Mouse (Mus musculus): ENCODE results near the gene Elovl3. TPM values are rescaled to one million over a fixed set of nuclear protein-coding genes. Genes with fewer than 3 reads are reported as not detected.
"Not testable (repeated sequence)": the region's sequence is repeated elsewhere in the genome, so short reads cannot be mapped to it uniquely, and the experiment has no call there.

Elovl3 gene
- total RNA-seq (2021): not detected
- long read RNA-seq, experiment 1: 0 reads
- long read RNA-seq, experiment 2: 0 reads

DNA sequence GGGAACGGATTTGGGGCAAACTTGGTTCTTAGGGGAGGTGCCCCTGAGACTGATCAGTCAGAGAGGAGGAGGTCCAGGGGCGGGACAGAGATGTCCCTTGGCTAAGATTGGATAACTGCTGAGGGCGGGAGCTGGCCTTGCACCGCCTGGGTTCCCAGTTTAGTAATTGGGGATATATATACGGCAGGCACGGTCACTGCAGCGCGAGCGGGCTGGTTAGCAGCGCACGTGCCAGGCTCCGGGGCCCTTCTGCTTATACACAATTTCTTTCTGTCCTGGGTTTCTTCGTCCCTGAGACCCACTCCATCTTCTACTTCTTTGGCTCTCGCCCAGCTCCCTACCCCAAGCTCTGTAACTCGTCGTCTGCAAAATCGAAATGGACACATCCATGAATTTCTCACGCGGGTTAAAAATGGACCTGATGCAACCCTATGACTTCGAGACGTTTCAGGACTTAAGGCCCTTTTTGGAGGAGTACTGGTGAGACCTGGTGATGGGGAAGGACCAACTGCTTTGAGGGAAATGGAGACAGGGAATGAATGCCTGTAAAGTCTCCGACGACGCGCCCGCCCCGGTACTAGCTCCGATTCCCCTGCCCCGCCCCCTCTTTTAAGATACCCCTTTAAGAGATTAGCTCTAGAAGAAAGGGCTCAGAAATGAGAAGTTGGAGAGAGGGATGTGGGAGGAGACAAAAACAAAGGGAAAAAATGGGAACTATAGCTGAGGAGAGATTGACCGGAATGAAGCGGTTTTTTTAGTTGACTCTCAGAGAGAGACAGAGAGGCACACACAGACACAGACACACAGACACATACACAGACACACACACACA is at the start of gene Elovl3:
Elovl3 (plus strand) TSS at position 204 of the 832 bp plus-strand sequence.
- DNase-seq (ENCODE audit: low spot score in 2 of 2): no peak

DNA sequence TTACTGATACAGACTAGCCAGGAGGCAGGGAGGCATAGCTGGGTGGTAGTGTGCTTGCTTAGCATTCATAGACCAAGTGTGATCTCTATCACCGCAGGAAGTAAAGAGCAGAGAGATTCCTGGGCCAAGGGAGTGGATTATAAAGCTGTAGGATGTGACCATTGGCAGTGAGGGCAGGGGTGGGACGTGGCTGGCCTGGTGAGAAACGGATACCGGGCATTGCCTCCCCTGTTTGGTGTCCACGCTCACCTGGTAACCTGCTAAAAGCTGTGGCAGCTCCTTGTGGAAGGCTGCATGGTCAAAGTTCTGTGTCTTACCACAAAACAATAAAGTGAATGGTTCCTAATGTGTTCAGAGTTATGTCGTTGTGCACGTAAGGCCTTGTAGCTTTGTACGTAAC is 46.5 kb upstream of the Elovl3 start:
- no peak for DNase-seq (ENCODE audit: low spot score in 2 of 2)

DNA sequence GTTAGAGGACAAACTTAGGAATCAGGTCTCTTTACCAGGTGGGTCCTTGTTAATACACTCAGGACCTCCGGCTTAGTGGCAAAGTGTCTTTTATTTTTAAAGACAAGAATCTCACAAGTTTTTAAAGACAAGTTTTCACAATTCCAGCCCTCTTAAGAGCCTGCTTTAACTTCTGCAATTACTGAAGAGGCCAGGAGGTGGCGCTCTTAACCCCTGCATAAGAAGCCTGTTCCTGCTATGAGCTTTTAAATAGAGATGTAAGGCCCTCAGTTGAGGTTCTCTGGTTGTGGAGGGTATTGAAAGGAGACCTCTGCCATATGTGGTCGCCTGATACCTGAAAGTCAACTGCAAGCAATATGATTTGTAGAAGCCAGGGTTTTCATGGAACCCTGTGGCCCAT is 45.4 kb upstream of the Elovl3 start:
- DNase-seq (ENCODE audit: low spot score in 2 of 2): peak; percentile 64 to 67

DNA sequence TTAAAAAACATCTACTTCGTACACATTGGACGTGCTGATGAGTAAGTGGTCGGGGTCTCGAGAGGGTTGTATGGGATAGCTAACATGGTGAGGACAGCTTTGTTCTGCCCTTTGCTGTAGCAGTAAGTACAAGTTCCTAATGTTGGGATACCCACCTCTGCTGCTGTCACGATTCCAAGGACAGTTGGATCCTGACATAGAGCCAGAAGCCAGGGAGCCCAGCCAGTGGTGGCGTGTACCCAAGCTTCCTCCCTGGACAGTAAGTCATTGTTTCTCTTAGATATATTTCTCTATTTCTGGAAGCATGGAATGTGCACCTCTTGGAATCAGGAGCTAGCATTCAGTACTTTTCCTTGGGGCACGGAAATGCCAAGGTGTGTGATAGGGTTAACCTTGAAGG is 43.8 kb upstream of the Elovl3 start:
- no peak for DNase-seq (ENCODE audit: low spot score in 2 of 2)

DNA sequence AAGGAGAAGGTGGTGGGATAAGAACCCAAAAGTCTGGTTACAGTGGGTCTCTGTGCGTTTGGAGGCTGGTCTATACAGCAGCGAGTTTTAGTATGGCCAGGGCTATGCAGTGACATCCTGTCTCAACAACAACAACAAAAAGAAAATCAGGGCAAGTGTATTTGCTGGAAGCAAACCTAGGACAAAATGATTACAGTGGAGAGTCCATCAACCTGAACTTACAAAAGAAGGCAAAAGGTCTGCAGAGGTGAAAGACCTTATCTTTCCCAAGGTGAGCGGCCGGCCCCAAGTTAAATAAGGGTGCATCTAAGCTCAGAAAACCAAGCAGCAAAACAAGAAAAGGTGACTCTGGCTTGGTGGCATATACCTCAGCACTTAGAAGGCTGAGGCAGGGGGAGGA is 40.1 kb upstream of the Elovl3 start:
- no peak for DNase-seq (ENCODE audit: low spot score in 2 of 2)

DNA sequence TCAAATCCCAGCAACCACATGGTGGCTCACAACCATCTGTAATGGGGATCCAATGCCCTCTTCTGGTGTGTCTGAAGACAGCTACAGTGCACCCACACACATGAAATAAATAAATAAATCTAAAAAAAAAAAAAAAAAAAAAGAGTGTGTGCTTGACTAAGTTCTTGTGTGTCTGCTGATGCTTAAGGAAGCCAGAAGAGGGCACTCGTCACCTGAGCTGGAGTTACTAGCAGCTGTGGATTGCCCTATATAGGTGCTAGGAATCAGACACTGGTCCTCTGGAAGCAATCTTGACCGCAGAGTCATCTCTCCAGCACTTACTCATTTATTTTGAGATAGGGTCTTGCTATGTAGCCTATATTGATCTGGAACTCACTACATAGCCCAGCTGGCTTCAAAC is 37.6 kb upstream of the Elovl3 start:
- no peak for DNase-seq (ENCODE audit: low spot score in 2 of 2)

DNA sequence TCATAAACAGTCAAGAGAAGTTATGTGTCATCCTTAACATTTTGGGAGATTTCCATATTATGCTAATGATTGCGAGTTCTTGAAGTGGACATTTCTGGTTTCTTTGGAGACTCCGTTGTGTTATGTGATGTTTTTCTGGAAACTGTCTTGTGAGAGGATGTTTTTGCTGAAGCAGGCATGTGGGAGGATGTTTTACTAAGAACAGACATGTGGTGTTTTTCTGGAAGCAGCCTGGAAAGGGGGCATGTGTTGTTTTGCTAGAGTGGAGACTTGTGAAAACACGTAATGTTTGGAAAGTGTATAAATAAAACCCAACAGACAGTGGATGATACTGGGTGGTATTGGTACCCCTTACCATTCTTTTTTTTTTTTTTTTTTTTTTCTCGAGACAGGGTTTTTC is 36.4 kb upstream of the Elovl3 start:
- DNase-seq (ENCODE audit: low spot score in 2 of 2): peak in 1 of 2 experiments; percentile 42

DNA sequence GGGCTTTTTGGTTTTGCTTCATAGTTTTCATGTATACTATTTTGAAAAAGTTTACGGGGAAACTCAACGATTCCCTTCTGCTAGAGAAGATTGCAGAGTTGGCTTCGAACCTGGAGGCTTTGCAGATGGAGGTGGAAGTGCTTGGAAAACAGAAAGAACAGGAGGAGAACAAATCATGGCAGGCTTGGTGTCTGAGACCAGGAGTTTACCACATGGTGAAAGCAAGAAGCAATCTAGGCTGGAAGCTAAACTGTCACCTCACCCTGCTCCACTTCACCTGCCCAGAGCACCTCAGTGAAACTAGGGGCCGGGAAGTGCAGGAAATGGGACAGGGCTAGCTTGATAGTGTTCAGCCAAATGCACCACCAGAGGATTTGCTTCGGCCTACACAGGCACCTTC is 35.3 kb upstream of the Elovl3 start:
- DNase-seq (ENCODE audit: low spot score in 2 of 2): no peak

DNA sequence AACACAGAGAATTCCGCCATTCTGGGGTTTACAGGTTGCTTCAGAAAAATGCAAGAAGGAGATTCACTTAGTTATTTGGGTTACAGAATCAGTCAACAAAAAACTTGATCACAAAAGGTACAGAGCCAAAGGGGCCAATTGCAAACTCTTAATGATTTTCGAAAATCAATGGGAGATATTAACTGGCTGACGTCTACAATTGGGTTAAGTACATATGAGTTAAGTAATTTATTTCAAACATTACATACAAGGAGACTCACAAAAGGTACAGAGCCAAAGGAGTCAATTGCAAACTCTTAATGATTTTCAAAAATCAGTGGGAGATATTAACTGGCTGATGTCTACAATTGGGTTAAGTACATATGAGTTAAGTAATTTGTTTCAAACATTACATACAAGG is 32.1 kb upstream of the Elovl3 start:
- DNase-seq (ENCODE audit: low spot score in 2 of 2): no peak

DNA sequence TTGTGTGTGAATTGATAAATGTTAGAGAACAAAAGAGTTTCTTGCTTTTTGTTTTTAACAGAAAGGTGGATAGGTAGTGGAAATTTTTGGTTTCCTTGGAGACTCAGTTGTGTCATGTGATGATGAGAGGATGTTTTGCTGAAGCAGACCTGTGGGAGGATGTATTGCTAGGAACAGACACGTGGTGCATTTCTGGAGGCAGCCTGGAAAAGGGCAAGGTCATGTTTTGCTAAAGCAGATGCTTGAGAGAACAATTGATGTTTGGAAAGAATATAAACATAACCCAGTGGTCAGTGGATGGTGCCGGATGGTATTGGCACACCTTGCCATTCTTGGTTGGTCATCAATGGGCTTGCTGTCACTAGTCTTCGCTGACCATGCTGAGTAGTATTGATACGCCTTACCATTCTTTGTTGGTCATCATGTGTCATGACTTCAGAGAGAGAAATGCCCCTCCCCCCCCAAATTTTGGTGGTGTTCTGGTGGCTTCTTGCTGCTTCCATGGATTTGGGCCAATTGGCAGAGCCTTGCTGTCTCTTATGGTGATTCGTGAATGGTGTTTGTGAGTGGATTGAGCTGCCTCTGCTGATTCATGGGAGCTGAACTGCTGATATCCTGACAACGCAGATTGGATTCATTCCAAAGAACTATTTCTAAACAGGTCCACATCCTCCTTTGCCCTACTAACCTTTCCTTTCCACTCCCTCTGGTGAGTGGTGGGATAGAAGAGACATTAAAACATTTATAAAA is 28.1 kb upstream of the Elovl3 start:
- no peak for DNase-seq (ENCODE audit: low spot score in 2 of 2)

DNA sequence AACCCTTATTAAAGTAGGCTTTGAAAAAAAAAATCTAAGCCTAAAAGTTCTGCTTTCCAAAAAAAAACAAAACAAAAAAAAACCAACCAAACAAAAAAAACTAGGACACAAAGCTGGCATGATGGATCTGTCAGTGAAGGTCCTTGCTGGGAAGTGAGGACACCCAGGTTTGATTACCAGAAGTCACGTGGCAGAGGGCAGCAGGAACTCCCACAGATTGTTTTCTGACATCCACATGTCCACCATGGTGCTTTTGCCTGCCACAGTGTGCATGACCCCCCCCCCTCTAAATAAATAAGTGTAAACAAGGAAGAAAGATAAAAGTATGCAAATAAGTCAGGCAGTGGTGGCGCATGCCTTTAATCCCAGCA is 27.5 kb upstream of the Elovl3 start:
- no peak for DNase-seq (ENCODE audit: low spot score in 2 of 2)

DNA sequence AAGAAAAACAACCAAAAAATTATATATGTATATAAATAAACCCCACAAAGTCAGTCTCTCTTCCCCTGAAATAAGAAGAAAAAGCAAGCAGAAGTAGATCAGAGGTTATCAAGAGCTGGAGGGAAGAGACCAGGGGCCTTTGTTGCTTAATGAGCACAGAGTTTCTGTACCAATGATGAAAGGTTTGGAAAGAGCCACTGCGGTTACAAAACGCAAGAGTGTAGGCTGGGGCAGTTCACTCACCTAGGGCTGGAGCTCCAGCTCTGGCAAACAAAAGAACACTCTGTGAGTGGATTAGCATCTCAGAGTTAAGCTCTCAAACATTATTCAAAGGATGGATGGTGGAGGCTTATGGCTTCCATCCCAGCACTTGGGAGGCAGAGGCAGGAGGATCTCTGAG is 21.5 kb upstream of the Elovl3 start:
- DNase-seq (ENCODE audit: low spot score in 2 of 2): no peak

DNA sequence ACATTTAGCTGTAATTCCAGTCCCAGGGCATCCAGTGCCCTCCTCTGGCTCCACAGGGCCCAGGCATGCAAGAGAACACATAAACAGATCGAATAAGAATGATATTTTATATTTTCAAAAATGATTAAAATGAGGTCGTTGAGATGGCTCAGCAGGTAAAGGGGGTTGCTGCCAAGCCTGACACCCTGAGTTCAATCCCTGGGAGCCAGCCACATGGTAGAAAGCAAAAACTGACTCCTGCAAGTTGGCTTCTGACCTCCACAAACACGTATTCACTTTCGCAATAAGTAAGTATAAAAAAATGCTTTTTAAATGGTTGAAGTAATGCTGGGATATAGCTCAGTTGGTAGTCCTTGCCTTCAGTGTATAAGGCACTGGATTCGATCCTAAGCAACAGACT is 20.9 kb upstream of the Elovl3 start:
- no peak for DNase-seq (ENCODE audit: low spot score in 2 of 2)

DNA sequence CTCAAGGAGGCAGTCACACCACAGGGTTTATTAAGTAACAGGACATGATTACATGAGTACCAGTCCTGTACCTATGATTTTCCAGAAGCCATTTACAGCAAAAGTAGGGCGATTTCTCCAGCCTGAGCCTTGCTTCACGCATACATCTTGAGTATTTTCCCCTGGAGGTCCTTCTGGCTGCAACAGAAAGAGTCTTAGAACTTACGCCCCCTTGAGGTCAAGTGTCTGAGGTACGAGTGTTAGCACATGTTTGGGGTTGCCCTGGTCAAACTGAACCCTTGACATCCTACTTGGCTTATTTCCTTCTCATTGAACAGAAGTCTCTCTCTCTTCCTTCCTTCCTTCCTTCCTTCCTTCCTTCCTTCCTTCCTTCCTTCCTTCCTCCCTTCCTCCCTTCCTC is 17.1 kb upstream of the Elovl3 start:
- DNase-seq (ENCODE audit: low spot score in 2 of 2): no peak

DNA sequence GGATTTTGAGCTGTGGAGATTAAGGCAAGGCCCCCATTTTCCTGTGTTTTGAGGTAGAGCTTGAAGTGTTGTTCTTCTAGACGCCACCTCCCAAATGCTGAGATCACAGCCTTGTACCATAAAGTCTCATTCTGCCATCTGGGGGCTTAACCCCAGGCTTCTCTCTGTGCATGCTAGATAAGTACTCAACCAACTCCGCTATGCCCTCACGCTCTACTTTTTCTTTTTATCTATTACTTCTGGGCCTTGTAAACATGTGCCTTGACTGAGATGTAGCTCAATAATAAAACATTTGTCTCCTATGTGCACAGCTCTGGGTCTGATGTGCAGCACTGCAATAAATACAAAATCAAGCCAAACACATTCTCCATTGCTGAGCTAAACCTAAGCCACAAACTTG is 12.2 kb upstream of the Elovl3 start:
- no peak for DNase-seq (ENCODE audit: low spot score in 2 of 2)

DNA sequence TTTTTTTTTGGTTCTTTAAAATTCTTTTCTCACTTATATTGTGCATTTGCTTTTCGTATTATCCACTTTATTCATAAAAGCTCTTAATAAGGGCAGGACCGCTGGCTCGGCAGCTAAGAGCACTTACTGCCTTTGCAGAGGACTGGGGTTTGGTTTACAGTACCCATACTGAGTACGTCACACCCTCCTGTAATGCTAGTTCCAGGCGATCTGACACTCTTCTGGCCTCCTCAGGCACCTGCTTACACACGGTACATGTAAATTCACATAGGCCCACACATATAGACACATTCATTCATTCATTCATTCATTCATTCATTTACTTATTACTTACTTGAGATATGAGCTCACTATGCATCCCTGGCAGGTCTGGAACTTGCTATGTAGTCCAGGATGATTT is 10.8 kb upstream of the Elovl3 start:
- DNase-seq (ENCODE audit: low spot score in 2 of 2): no peak

DNA sequence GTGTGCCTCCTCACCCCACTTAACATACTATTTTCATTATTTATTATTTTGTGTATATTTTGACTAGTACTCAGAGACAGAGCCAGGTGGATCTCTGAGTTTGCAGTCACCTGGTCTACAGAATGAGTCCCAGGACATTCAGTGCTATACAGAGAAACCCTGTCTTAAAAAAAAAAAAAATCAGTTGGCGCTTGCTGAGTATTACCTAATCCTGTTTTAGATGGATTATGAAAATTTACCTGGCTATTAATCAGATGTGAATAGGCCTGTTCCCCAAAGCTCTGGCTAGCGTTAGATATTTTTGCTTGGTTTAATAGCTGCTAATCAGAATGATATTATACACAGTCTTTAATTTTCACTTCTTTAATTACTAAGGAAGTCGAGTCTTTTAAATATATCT is 7.8 kb upstream of the Elovl3 start:
- DNase-seq (ENCODE audit: low spot score in 2 of 2): no peak

DNA sequence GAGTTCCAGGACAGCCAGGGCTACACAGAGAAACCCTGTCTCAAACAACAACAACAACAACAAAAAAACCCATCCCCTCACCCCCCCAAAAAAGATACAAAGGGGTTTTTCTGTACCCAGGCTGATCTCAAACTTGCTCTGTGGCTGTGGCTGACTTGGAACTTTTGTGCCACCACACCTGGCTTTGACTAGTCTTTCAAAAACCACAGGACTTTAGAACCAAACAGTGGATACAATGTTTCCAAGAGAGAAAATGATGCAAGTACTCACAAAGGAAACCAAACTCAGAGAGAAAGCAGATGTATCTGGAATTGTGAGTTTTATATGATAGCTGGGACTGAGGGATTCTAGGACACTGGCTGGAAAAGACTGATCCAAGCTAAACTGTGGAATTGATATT is 7.0 kb upstream of the Elovl3 start:
- DNase-seq (ENCODE audit: low spot score in 2 of 2): no peak

DNA sequence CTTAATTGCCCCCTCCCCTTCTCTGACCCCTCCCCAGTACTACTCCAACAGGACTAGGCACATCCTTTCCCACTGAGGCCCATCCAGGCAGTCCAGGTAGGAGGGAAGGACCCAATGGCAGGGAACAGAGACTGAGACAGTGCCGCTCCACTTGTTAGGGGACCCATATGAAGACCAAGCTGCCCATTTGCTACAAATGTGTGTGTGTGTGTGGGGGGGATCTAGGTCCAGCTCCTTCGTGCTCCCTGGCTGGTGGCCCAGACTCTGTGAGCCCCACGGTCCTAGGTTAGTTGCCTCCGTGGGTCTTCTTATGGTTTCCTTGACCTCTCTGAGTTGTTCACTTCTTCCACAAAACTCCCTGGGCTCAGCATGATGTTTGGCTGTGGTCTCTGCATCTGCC is 5.4 kb upstream of the Elovl3 start:
- DNase-seq (ENCODE audit: low spot score in 2 of 2): no peak

DNA sequence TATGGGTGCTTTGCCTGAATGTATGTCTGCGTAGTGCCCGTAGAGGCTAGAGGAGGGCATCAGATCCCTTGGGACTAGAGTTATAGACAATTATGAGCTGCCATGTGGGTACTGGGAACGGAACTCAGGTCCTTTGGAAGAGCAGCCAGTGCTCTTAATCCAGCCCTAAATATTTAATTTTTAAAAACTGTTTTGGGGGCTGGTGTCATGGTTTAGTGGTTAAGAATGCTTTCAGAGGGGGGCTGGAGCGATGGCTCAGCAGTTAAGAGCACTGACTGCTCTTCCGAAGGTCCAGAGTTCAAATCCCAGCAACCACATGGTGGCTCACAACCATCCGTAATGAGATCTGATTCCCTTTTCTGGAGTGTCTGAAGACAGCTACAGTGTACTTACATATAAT is 2.0 kb upstream of the Elovl3 start:
- not testable (repeated sequence) for DNase-seq (ENCODE audit: low spot score in 2 of 2)

DNA sequence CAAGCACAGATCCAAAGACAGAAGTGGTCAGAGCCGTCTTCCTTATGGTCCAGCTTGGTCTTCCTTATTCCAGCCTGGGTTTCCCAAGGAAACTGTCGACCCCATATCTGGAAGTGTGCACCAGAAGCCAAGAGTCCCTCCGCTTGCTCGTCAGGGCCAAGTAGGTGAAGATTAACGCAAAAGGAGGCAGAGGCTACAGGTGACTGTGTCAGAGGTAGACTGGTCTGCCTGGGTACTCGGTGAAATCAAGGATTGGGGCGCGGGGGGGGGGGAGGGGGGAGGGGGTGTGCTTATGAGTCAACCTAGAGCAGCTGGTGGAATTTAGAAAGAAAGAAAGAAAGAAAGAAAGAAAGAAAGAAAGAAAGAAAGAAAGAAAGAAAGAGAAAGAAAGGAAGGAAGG is 414 bp upstream of the Elovl3 start:
- no peak for DNase-seq (ENCODE audit: low spot score in 2 of 2)

DNA sequence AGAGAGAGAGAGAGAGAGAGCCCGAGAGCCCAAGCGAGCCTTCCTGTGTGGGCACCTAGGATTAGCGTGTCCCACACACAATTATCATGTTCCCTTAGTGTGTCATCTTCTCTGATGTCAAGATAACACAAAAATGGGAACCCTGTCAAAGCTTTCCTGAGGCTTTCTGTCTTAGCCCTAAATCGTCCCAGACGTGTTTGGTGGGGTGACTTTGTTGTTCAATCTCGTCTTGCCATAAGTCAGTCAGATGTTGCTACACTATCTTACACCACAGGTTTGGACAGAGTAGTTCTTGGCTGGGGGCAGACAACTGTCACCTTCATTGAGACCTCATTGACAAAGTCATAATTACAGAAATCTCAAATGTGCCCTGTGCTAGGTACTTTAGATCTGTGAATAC is 880 bp downstream of the Elovl3 start:
- DNase-seq (ENCODE audit: low spot score in 2 of 2): no peak

DNA sequence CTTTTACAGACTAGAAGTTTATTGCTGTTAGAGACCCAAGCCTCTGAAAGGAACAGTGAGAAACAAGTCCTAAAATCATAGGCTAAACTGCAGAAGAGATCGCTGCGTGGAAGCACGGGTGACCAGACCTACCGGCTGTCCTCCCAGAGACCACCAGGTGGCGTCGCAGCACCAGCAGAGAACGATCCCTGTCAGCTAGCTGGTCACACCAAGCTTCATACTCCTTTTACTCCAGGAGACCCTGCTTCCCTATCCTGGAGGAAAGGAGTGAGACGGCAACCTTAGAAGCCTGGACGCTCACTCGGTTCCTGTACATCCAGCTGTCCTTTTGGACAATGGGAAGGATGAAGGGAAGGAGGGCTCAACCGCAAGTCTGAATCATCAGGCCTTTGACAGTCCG is 3.6 kb downstream of the Elovl3 start:
- peak; percentile 93 to 95 for DNase-seq (ENCODE audit: low spot score in 2 of 2)

Measured in left cerebral cortex, adult 18-20 months (tissue).